Mouse (Mus musculus) pancreas, adult 10 weeks (tissue): ENCODE measurements around the gene Cox7c. TPM values are rescaled to one million over a fixed set of nuclear protein-coding genes. Genes with fewer than 3 reads are reported as not detected.

Source experiments
- polyA plus RNA-seq: library from polyadenylated mRNA; stranded (reverse); fragments of 350-450 nt; fragmentation: Illumina TruSeq; extraction: RNeasy Lipid Tissue Mini Kit (QIAGEN cat#74804); gene quantifications from one replicate; pipeline ENCODE4 v1.2.3, GENCODE M21; 2015; ENCODE audit warnings: low read depth, low replicate concordance; ENCODE audit not compliant: insufficient read depth

Gene Cox7c
- 106 TPM for polyA plus RNA-seq

DNA sequence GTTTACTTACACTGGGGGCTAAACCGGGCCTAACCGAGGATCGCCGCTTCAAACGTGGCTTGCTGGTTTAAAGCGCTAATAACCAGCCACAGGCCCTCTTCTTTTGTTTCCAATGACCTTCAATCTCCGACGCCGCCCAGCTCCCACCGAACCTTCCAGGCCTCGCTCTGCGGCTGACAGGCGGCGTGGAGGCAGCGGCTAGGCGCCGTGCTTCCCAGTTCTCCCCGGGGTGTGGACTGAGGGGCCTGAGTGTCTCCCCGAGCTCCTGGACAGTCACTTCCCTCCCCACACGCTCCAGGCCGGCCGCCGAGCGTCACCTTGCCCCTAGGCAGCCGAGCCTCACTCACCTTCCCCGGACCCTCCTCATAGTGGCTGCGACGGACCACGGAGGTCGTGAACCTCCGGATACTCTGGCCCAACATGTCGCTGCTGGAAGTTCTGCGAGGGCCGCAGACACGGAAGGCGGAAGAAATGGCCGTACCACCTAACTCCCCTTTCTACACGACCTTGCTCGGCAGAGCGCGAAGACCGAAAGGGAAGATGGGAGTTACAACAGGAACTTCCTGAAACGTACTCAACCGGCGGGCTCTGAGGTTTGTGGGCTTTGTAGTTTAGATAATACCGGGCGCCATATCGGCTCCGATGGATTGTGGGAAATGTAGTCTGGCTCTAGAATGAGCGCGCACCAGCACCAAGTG is at the start of gene Cox7c:
Cox7c (minus strand) TSS at position 651 of the 698 bp plus-strand sequence.

